Mouse (Mus musculus) mature B cell (primary cell): ENCODE data around the gene Styx.

Experiments used
- in situ Hi-C: fragments of 300-500 bp; cut with MboI; formaldehyde crosslinking; loops from 2 replicates; pipeline ENCODE4 v1.14.3; 2019

The Styx gene

GRCm38 (mm10) chr14:45350931-45351859, at the start of gene Styx:
TSS of gene Styx (plus strand) at chr14:45351093.
- in situ Hi-C loops: no loop called here

- in situ Hi-C loops: no loop called here
These were observed 47.0 kb upstream of the Styx start for GRCm38 (mm10) chr14:45303939-45304338.

- in situ Hi-C loops: no loop called here
These were observed 46.5 kb upstream of the Styx start for GRCm38 (mm10) chr14:45304389-45304788.

- in situ Hi-C loops: no loop called here
These were observed 45.0 kb upstream of the Styx start for GRCm38 (mm10) chr14:45305852-45306251.

- in situ Hi-C loops: no loop called here
These were observed 43.1 kb upstream of the Styx start for GRCm38 (mm10) chr14:45307630-45308328.

GRCm38 (mm10) chr14:45309646-45310045, 41.2 kb upstream of the Styx start:
- in situ Hi-C loops: no loop called here

- in situ Hi-C loops: no loop called here
These were observed 40.8 kb upstream of the Styx start for GRCm38 (mm10) chr14:45310101-45310500.

GRCm38 (mm10) chr14:45316927-45317326, 34.0 kb upstream of the Styx start:
- in situ Hi-C loops: no loop called here

GRCm38 (mm10) chr14:45317921-45318411, 32.9 kb upstream of the Styx start:
- in situ Hi-C loops: no loop called here

- in situ Hi-C loops: no loop called here
These were observed 32.3 kb upstream of the Styx start, which contains the start of gene Ero1l for GRCm38 (mm10) chr14:45318426-45319236. TSS of gene Ero1l (minus strand) at chr14:45318771.

- in situ Hi-C loops: no loop called here
These were observed 31.7 kb upstream of the Styx start for GRCm38 (mm10) chr14:45319237-45319610.

- in situ Hi-C loops: no loop called here
These were observed 30.8 kb upstream of the Styx start for GRCm38 (mm10) chr14:45320111-45320510.

- in situ Hi-C loops: no loop called here
These were observed 29.8 kb upstream of the Styx start for GRCm38 (mm10) chr14:45321067-45321466.

- in situ Hi-C loops: no loop called here
These were observed 29.3 kb upstream of the Styx start for GRCm38 (mm10) chr14:45321622-45322021.

- in situ Hi-C loops: no loop called here
These were observed 28.4 kb upstream of the Styx start for GRCm38 (mm10) chr14:45322450-45322849.

- in situ Hi-C loops: no loop called here
These were observed 27.6 kb upstream of the Styx start for GRCm38 (mm10) chr14:45323320-45323719.

- in situ Hi-C loops: no loop called here
These were observed 25.4 kb upstream of the Styx start for GRCm38 (mm10) chr14:45325471-45325870.

- in situ Hi-C loops: no loop called here
These were observed 22.7 kb upstream of the Styx start for GRCm38 (mm10) chr14:45328072-45328713.

- in situ Hi-C loops: no loop called here
These were observed 21.8 kb upstream of the Styx start for GRCm38 (mm10) chr14:45329018-45329588.

- in situ Hi-C loops: no loop called here
These were observed 21.2 kb upstream of the Styx start, which contains the start of gene Psmc6 for GRCm38 (mm10) chr14:45329589-45330181. TSS of gene Psmc6 (plus strand) at chr14:45329788.
